Mouse (Mus musculus): ENCODE measurements around the gene Adgrg6.

The Adgrg6 gene

DNA sequence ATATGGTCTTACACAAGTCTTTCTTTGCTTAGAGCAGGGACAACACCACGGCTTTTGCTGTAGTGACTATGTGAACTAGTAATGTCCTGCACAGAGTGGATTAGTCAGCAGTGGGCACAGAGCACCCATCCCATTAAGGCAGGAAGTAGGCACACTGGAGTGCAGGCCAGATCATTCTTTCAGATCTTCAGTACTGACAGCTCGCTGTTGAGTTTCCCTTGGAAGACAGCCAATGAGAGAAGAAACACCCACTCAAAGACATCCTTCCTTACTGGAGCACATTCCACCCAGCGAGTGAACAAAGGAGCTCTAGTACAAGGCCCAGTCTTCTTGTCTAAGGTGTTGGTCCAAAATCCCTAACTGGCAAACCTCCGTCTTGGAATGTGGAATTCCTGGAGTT is 53.6 kb downstream of the Adgrg6 start:
- DNase-seq (ENCODE audit: low spot score): no peak

DNA sequence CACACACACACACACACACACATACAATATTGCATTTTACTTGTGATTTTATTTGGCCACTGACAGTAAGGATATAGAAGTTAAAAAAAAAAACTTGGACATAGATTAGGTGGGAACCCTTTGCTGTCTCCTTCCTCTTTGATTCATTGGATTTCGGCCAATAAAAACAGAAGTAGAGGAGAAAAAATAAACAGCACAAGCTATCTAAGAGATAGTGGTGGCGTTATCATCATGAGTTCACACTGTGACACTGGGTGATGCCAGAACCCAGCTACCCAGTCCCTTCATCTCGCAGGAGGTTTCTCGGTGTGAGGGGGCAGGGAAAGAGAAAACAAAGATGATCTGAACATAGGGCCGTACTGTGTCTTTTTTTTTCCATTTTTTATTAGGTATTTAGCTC is 62.2 kb downstream of the Adgrg6 start:
- DNase-seq (ENCODE audit: low spot score): no peak

DNA sequence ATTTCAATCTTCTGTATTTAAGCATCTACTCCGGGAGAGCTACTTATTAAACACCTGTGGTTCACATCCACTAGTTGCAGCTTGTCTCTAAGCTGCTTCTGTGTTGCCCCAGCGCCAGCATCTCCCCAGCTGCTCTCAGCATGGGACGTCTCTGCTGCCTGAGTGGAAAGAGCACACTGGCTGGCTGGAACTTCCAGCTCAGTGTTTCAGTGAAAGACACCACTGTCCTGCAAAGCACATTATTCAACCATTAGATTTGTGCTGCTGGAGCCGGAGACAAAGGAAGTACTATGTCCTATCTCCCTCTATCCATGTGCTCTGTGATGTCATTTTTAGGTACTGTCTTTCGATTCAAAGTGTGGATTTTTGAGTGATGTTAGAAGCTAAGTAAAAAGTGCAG is 63.0 kb downstream of the Adgrg6 start:
- DNase-seq (ENCODE audit: low spot score): no peak

DNA sequence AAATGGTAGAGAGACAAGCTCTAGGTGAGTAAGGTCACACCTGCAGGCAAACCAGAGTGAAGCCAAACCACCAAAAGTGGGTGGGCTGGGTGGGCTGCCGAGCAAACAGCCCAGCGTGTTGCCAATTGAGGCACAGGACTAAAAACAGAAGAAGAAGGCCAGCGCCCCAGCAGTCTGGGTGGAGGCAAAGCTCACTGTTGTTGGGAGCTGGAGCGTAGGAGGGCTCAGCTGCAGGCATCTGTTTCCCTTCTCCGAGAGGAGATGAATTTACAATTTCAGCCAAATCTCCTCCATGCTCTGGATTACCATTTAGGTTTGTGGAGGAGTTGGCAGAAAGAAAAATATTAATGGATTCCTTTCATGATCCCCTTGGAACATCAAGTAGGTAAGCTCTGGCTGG is 64.5 kb downstream of the Adgrg6 start:
- DNase-seq (ENCODE audit: low spot score): no peak

DNA sequence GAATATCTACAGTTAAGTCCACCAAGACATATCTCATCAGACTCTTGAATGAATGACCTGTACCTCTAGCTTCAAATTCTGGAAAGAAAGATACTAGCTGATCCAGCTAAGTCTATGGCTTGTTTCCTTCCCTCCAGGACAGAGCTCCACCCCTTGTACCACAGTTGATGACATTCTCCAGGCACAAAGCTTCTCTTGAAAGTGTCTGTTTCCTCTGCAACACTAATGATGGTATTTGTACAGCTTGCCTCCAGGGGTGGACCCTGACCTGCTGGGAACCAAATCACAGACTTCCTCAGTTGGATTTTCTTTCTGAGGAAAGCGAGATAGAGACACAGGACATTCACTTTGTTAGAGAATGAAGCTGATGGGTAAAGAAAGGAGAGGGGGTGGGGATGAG is 69.1 kb downstream of the Adgrg6 start:
- no peak for DNase-seq (ENCODE audit: low spot score)

DNA sequence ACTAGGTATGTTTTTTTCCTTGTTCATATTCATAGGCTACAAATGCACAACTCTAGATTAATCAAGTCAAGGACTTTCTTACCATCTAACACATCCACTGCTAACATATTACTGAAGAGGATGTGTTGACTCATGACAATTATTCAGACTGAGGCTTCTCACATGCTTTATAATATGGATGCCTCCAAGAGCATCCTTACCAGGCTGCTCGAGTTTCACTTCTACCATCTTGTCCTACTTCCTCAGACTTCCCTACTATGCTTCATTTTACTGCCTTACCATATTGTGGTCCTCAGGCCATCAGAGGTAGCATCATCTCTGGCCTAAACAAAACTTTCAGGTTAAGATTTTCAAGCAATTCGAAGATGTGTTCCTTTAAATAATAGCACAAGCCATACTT is 69.8 kb downstream of the Adgrg6 start:
- no peak for DNase-seq (ENCODE audit: low spot score)

DNA sequence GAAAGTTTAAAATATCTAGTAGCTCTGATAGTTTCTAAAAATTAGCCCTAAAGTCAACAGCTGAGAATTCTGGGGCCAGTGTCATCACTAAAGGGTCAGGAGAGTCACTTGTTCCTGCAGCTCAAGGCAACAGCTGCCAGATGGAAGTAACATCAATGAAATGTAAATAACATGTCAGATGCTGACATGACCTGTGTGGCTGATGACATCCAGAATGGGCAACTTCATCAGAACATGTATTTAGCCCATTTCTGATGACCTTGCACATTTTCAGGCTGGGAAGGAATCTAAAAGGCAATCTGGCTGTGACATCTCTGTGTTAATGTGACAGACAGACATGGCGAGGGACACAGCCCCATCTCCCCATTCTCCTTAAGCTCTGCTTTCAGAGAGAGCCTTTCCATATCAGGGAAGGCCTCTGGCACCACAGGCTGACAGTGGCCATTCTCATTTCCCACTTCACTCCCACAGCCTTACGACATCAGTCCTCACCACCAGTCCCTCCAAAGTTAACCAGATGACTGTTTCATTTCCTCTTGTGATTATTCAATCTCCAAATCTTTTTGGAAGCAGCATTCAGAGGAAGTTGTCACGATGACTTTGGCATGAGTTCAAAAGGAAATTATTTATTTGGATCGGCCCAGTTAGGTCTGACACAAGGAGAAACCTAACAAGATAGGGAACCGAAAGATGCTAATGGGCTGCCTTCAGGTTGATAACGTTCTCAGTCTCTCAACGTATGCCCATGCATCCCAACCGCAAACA is 70.7 kb downstream of the Adgrg6 start:
- no peak for DNase-seq (ENCODE audit: low spot score)

DNA sequence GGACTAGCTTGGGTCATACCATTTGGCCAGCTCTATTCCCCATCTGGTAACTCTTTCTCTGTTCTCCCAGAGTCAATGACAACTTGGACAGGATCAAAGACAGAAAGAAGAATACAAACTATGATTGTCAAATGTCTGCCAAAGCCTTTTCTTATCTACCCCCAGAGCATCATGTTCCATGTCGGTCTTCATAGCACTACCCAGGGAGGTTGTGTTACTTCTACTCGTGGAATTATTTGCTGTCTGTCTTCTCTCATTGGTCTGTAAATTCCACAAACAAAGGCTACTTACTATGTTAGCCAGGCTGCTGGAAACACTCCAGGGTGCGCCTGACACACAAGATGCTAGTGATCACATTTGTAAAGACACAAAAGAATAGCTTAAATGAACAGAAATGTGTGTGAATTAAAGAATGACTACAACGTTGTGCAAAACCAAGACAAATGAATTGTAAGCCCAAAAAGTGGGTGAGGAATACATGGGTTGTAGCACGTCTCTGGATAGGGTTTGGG is 74.4 kb downstream of the Adgrg6 start:
- no peak for DNase-seq (ENCODE audit: low spot score)

DNA sequence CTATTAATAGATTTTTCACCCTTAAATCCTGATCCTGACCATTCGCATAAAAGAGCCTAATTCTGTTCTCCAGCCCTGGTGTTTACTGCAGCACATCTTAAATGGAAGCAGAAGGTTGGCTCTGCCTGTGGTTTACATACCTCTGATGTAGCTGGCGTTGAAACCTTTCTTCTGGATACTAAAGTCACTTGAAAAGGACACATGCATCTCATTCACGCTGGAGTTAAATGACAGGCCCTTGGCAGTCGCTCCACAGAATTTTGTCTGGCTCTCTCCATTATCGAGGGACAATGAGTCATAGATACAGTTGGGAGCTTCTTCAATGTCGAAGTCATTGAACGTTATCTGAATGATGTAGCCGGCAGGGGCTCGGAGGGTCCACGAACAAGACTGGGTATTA is 76.8 kb downstream of the Adgrg6 start:
- no peak for DNase-seq (ENCODE audit: low spot score)

DNA sequence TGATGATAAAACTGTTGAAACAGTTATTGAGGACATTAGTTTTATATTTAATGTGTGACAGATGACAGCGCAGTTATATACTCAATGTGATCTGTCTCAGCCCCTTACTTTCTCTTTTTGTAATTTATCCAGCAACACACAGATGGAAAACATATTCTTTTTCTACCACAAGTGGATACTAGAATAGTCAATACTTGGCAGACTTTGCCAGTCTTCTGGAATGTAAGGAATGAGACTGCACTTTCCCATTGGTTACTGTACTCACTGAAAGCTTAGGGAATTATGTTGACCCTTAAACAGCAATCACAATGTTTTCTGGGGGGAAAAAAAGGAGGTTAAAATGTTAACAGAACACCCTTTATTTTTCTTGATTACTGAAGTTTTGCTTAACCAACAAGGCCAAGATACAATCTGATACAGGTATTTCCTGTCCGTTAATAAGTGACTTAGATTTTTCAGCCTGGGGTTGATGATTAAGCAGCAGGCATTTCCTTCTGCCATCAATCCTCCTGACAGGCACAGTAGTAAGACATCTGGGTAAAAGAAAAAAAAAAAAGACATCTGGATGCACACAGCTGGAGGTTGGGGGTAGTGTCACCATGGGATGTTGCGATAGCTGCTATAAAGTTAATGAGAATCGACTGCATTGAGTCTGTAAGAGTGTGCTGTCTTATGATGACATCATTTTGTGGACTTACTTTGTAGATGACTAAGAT is 81.5 kb downstream of the Adgrg6 start:
- DNase-seq (ENCODE audit: low spot score): no peak

DNA sequence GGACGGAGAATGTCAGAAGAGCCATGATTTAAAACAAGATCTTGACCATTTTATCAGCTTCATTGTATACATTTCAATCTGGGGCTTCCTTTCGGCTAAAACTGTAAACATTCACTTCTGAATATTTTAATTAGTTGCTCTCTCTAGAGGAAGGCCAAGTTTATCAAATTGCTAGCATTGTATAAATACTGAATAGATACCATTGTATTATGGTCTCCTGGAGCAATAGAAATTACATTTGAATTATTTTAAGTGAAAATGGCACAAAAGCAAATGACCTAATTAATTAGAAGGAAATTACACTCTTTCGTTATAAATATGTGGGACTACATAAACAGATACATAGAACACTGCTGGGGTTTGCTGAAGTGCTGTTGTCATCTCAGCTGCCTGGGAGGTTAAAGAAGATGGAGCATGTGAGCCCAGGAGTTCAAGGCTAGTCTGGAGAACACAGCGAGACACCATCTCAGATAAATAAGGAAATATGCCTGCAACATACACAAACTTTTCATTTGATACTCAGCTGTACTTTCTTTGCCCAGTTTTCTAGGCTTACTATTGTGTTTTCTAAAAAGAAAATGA is 84.4 kb downstream of the Adgrg6 start:
- DNase-seq (ENCODE audit: low spot score): no peak

DNA sequence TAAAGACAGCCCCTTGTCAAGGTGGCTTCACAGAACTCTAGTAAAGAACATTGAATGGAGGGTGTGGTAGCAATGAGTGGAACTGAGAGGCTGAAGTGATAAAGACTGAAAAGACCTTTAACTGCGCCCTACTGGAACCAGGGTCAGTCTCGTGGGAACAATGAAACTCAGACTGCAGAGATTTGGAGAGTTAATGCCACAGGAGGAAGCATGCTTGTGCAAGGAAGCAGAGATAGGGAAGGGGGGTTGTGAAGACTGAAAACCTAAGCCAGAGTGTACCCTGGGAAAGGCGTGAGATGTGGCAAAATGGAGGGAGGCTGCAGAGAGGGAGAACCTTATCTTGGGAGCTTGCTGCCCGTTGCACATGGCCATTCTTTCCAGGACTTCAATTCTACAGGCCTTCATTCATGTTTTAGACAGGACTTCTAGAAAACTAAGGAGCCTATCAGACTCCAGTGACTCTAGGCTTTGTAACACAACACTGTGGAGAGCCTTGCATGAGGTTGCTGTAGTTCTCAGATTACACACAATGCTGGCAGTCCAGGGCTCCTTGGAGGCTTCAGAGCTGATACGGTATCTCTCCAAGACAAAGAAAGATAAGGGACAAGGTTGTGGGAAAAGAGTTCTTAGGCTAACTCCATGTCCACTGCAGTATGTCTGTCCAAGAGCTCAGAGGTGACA is 85.1 kb downstream of the Adgrg6 start:
- peak; percentile 9 for DNase-seq (ENCODE audit: low spot score)

DNA sequence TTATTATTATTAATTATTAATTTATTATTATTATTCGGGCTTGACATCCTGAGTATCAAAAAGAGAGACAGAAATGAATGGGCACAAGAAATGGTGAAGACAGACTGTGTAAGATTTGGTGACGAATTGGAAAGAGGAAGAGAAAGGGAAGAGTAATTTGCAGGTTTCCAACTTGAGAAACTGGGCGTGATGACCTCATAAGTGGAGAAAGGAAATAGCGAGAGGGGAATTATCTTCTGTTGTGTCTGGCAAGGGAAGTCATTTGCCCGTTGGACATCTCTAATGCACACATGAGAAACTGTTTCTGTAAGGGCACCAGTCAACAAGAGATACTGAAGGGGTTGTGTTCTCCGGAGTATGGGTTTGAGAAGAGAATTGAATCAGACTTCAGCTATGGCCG is 85.6 kb downstream of the Adgrg6 start:
- no peak for DNase-seq (ENCODE audit: low spot score)

DNA sequence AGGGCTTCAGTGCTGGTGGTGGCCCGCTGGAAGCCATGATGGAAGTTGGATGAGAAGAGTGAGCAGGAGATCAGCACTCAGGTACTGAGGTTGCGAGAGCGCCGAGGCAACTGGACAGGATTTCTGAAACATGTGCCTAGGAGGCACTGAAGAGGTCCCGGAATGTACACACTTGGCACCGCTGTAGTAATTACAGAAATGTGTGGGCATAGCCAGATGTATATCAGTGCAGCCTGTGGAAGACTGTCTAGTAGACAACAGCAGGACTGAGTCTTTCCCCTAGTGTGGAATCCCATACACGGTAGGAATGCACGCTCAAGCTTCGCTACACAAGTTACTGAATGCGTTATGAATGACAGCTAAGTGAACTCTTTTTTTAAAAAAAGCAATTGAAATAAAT is 86.1 kb downstream of the Adgrg6 start:
- no peak for DNase-seq (ENCODE audit: low spot score)

DNA sequence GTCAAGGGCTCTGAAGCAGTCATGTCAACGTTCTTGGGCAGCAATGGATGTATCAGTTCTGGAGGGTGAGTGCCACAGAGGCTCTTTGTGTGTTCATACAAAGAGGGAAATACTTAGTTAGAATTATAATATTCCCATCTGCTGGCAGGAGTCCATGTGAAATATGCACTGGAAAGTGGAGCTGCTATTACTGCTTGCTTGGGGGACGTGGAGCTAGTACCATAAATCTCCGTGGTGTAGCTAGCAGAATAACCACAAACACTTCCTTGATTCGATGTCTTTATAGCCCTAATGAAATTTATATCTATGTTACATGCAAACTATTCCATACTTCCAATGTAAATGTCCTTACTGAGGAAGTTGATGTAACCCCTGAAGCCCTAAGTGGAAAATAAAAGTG is 91.0 kb downstream of the Adgrg6 start:
- no peak for DNase-seq (ENCODE audit: low spot score)

DNA sequence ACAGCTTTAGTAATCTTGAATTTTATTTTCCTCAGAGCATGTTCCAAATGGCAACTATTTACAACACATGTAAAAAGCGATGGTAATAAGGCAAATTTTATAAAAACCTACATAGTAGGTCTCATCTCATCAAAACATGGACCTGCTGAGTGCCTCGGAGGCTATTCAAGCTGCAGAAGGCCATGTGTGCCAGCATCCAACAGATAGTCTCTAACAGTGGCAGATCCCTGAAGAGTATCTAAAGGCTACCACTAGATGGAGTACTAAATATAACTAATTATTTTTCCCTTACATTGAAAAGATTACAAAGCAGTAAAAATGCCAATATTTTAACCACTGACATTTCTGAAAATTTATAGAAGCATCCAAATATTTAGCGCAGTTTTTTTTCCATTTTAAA is 93.6 kb downstream of the Adgrg6 start:
- no peak for DNase-seq (ENCODE audit: low spot score)

DNA sequence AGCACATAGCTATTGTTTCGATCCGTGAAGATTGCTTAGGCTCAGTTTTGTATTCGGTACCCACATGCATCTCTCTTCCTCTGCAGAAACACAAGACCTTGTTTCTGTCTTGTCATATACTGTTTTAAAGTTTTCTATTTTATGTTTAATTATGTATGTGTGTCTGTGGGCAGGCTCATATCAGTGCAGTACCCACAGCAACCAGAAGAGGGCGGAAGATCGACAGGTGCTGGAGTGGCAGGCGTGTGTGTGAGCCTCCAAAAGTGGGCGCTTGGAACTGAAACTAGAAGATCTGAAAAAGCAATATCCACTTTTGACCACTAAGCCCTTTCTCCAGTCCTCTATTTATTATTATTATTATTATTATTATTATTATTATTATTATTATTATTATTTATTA is 95.4 kb downstream of the Adgrg6 start:
- DNase-seq (ENCODE audit: low spot score): no peak

DNA sequence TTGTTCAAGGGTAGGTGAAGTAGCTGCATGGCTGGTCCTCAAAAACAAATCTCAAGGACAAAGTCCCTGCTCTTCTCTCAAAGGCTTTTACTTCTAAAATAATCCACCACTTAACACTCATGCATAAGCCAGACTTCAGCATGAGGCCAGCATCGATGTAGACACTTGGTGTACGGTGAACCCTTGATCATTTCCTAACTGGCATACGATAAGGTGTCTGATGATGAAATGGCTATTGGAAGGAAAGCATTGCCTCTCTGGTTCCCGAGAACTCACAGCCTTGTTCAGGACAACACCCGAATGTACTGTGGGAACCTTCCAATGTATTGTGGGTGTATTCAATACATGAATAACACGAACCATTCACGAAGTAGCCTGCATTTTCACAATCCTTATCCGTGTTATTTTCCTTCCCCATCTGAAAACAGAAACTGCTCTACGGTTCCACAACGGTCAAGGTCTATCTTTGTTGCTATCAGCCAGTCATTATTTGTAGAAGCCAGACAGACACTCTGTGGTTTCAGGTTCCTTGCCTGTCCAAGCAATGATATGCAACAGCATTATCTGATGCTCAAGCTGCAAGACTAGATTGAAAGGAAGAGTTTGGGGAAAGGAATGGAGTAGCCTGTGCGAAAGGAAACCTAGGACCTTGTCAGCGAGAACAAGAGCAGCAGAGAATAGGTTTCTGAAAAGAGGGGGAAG is 99.7 kb downstream of the Adgrg6 start:
- no peak for DNase-seq (ENCODE audit: low spot score)

DNA sequence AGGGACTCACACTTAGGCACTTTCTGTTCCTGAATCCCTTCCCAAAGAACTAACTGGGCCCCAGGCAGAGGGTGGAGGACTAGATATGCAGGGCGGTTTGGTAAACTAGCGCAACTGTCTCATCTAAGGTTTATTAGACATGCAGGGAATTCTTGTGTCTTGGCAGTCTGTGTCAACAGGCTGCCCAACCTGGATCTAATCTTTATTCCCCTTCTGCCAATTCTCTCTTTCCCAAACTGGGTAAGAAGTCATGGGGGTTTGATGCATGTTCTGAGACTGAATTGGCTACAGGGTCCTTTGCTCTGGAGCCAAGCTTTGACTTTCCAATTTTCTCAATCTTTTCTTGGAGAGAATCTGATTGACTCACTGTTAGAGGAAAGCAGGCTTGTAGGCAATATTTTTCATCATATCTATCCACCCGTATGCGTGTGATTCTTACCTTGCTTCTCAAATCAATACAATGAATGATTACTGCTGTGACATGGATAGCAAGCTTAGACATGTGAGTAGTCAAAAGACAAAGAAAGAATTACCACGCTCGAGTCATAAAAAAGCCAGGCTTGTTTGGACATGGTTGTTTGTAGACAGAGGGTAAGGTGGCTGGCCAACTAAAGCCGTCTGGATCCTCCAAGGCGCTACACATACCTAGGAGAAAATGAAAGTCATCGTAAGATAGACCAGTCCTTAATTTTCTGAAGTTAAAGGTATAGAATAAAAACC is 104.4 kb downstream of the Adgrg6 start:
- no peak for DNase-seq (ENCODE audit: low spot score)

DNA sequence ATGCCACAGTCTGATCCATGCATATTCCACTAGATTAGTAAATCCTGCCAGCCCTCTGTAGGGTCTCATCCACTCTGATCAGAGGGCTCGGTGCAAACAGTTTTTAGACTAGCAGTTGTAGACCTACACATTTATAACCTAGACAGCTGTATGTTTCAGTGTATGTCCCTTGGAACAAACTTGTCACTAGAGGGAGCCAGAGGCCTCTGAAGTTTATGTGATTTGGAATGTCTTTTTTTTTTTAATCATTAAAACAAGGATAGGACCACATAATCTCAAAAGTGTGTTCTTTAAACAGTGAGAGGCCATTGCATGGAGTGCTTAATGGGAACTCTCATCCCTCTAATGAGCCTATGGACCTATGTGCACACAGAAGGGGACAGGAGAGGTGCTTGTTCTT is 141.4 kb downstream of the Adgrg6 start:
- no peak for DNase-seq (ENCODE audit: low spot score)

DNA sequence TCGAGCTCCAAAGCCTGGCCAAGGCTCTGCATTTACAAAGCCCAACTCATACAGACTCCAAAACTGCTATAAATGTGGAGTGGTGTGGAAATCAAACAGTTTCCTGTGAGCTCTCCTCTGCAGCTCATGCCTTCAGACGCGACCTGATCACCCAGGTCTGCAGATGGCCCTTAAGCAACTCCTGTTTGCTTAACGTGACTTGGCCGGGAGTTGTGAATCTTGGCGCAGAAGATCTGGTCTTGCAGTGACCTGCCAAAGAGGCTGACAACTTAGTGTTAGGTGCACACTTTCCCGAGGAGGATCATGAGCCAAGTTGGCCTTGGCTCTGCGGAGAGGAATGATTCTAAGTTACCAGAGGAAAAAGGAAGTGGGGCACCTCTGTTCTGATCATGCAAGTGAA is 143.7 kb downstream of the Adgrg6 start:
- no peak for DNase-seq (ENCODE audit: low spot score)
